Mouse (Mus musculus): ENCODE results near the gene Slc25a10.

DNA sequence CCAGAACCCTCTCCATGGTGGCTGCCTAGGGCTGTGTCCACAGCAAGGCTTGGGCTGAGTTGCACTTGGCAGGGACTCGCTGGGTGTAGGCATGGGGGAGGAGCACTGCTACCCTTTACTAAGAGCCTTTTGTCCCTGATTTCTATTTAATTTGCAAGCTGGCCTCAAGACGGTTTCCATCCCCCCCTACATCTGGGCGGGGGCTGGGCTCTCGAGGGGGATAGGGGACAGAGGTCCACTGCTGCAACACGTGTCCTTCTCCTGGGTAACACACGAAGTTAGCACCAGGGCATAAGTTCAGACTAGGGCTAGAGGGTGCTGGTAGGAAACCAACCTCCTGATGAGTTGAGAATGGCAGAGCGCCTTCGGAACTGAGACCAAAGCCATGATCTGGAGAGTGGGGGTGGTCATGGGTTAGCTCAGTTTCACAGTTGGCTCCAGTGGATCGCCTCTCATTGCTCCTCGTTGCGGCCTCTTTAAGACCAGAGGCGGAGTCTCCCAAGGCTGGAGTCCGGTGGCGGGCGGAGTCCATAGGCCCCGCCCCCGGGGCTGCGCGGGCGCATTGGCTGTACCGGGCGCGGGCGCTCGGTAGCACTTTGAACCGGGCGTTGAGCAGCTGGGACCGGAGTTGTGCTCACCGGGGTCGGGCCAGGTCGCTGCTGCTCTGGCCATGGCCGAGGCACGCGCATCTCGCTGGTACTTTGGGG is at the start of gene Slc25a10:
- TF ChIP-seq CTCF (IDR thresholded peaks at IDR 0.05; ENCODE audit: borderline replicate concordance, insufficient read depth, low read length): no peak
- peak; percentile 70 for TF ChIP-seq POLR2A (IDR thresholded peaks at IDR 0.05; ENCODE audit: low read depth, low read length)
